Mouse (Mus musculus): ENCODE measurements around the gene BC049730.
"Not testable (repeated sequence)": the region's sequence is repeated elsewhere in the genome, so short reads cannot be mapped to it uniquely, and the experiment has no call there.

The BC049730 gene

GRCm38 (mm10) chr7:24708832-24709292 is at the start of gene BC049730:
Gene BC049730, plus strand, starts transcription at chr7:24709242.
- no peak for DNase-seq

- DNase-seq = no peak
These were observed 49.2 kb upstream of the BC049730 start for GRCm38 (mm10) chr7:24659737-24660357.

GRCm38 (mm10) chr7:24661118-24661904 is 47.7 kb upstream of the BC049730 start:
- DNase-seq = no peak

- peak; percentile 41 for DNase-seq
These were observed 46.5 kb upstream of the BC049730 start for GRCm38 (mm10) chr7:24662575-24662974.

GRCm38 (mm10) chr7:24664301-24664700 is 44.7 kb upstream of the BC049730 start:
- no peak for DNase-seq

GRCm38 (mm10) chr7:24664959-24665358 is 44.1 kb upstream of the BC049730 start:
- no peak for DNase-seq

GRCm38 (mm10) chr7:24671944-24672439 is 37.0 kb upstream of the BC049730 start:
- no peak for DNase-seq

- DNase-seq = no peak
These were observed 32.5 kb upstream of the BC049730 start, which contains the start of gene Tex101 for GRCm38 (mm10) chr7:24676575-24676974. Gene Tex101, minus strand, starts transcription at chr7:24676675.

- not testable (repeated sequence) for DNase-seq
These were observed 24.9 kb upstream of the BC049730 start for GRCm38 (mm10) chr7:24684121-24684520.

- not testable (repeated sequence) for DNase-seq
These were observed 21.5 kb upstream of the BC049730 start for GRCm38 (mm10) chr7:24687519-24687918.

- not testable (repeated sequence) for DNase-seq
These were observed 16.3 kb upstream of the BC049730 start for GRCm38 (mm10) chr7:24692693-24693092.

- DNase-seq = not testable (repeated sequence)
These were observed 11.2 kb upstream of the BC049730 start for GRCm38 (mm10) chr7:24697891-24698290.

- DNase-seq = not testable (repeated sequence)
These were observed 6.2 kb upstream of the BC049730 start for GRCm38 (mm10) chr7:24702841-24703240.

GRCm38 (mm10) chr7:24715039-24715438 is 6.0 kb downstream of the BC049730 start:
- no peak for DNase-seq

- not testable (repeated sequence) for DNase-seq
These were observed 17.8 kb downstream of the BC049730 start, which contains the start of gene Gm4763 for GRCm38 (mm10) chr7:24726808-24727207. Gene Gm4763, minus strand, starts transcription at chr7:24726908.

- DNase-seq = no peak
These were observed 27.1 kb downstream of the BC049730 start for GRCm38 (mm10) chr7:24735970-24736670.

GRCm38 (mm10) chr7:24750695-24751094 is 41.7 kb downstream of the BC049730 start:
- no peak for DNase-seq

- DNase-seq = no peak
These were observed 42.6 kb downstream of the BC049730 start for GRCm38 (mm10) chr7:24751610-24752009.

GRCm38 (mm10) chr7:24753476-24753875 is 44.4 kb downstream of the BC049730 start:
- DNase-seq = no peak

- no peak for DNase-seq
These were observed 49.5 kb downstream of the BC049730 start for GRCm38 (mm10) chr7:24758520-24758919.

- no peak for DNase-seq
These were observed 51.2 kb downstream of the BC049730 start, which contains the start of gene Cd177 for GRCm38 (mm10) chr7:24760211-24760610. Gene Cd177, minus strand, starts transcription at chr7:24760311.

- DNase-seq = no peak
These were observed 52.1 kb downstream of the BC049730 start for GRCm38 (mm10) chr7:24761161-24761560.

- DNase-seq = no peak
These were observed 53.5 kb downstream of the BC049730 start for GRCm38 (mm10) chr7:24762574-24762973.
